Mouse (Mus musculus) heart, adult 2 months (tissue): ENCODE data around the gene Gpr19.

Source experiments
- CTCF ChIP-seq: fragments of 200-600 bp; IDR thresholded peaks from 2 replicates; pipeline ENCODE4 v1.8.1; 2022; ENCODE audit warnings: antibody characterized with exemption, mild to moderate bottlenecking, moderate library complexity
- POLR2A ChIP-seq: fragments of 200-500 bp; IDR thresholded peaks from 2 replicates; pipeline ENCODE4 v1.6.1; 2011; ENCODE audit warnings: mild to moderate bottlenecking, low read depth, low read length, control low read depth; ENCODE audit not compliant: insufficient read depth

- no peak for TF ChIP-seq CTCF
- TF ChIP-seq POLR2A, result no peak
Measured at GRCm38 (mm10) chr6:134918769-134919168, 20.4 kb upstream of the Gpr19 start.
